Mouse (Mus musculus): ENCODE measurements around the gene Hsf2. TPM values are rescaled to one million over a fixed set of nuclear protein-coding genes. Genes with fewer than 3 reads are reported as not detected.
"Not testable (repeated sequence)": the region's sequence is repeated elsewhere in the genome, so short reads cannot be mapped to it uniquely, and the experiment has no call there.

Hsf2 gene
- total RNA-seq, 4 experiments from 2014 or later = 30.3 to 38.3 (median 34.6) TPM

- no peak for DNase-seq (ENCODE audit: low spot score in 2 of 2)
Observed at GRCm38 (mm10) chr10:57531616-57532217, 45.5 kb downstream of the Hsf2 start.

- DNase-seq (ENCODE audit: low spot score in 2 of 2) = peak; percentile 93 to 95
Observed at GRCm38 (mm10) chr10:57532218-57533101, 46.3 kb downstream of the Hsf2 start, which contains the start of gene Serinc1. Gene Serinc1, minus strand, starts transcription at chr10:57532530.

GRCm38 (mm10) chr10:57543890-57544289 lies 57.7 kb downstream of the Hsf2 start:
- DNase-seq (ENCODE audit: low spot score in 2 of 2) = not testable (repeated sequence)

GRCm38 (mm10) chr10:57549631-57550030 lies 63.4 kb downstream of the Hsf2 start:
- DNase-seq (ENCODE audit: low spot score in 2 of 2) = peak; percentile 34 to 53

- no peak for DNase-seq (ENCODE audit: low spot score in 2 of 2)
Observed at GRCm38 (mm10) chr10:57553719-57554118, 67.5 kb downstream of the Hsf2 start.

GRCm38 (mm10) chr10:57557597-57557996 lies 71.4 kb downstream of the Hsf2 start:
- DNase-seq (ENCODE audit: low spot score in 2 of 2) = no peak

Other genes starting within 250 kb of the Hsf2 start
- gene Serinc1, start 46.1 kb downstream of the Hsf2 start, total RNA-seq (2022) = 1,000 to 10,000 TPM in 1 of 4 experiments, 100 to 1,000 TPM in 3; 879 to 1,039 (median 899) TPM
- 10 to 100 TPM; 11.7 to 14.9 (median 13.7) TPM for gene Pkib, start 145.6 kb downstream of the Hsf2 start, total RNA-seq (2022)

Measured in layer of hippocampus, adult 8-10 months (tissue).